Mouse (Mus musculus): ENCODE data around the gene Zfp865.

The Zfp865 gene

DNA sequence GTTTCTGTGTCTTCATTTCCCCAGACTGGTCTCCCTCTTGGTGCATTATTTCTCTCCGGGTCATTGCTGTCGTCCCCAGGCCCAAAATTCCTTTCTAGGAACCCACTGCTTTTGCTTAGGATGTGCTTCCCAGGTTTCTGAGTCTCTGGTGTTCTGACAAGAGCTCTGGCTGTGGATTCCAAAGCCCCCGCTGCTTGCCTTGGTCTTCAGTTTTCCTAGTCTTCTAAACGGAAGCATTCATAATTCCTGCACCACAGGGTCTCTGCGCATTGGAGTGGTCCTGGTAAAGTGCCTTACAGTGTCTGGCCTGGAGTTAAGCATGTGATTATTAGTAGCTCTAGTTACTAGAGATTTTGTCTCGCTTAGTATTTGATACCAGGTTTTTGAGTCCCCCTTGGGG lies 60.6 kb downstream of the Zfp865 start:
- no peak for DNase-seq (ENCODE audit: low spot score in 2 of 2)

DNA sequence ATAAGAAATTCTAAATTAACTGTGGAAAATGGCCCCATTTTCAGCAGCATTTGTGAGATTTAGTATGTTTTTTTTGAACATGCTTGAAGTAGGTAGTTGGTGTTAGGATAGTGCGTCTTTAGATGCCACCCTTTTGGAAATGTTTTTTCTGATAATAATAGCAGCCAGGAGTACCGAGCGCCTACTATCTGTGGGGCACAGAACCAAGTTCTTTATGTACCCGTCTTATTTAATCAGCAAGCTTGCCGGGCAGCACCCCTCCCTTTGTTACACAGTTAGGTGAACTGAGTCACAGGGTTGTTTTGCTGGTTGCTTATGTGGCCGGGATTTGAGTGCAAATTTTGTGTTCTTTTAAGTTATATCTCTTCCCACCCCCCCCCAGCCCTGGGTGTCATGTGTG lies 61.1 kb downstream of the Zfp865 start:
- DNase-seq (ENCODE audit: low spot score in 2 of 2) = peak in 1 of 2 experiments; percentile 41

DNA sequence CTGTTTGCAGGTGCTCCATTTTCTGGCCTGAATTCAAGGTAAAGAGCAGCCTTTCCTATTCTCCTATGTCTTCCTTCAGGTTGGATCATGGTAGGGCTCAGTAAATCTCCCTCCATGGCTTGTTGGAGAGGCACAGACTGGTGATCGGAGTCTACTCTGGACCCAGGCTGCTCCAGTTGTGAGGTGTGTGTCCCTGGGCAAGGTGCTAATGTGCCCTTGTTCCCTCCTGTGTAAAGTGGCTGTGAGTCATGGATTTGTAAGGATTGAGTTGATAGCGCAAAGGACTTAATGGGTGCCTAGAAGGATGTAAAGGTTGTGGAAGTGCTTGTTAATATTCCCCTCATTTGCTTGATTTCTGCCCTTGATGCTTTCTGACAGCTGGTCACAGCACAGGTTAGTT lies 61.8 kb downstream of the Zfp865 start:
- DNase-seq (ENCODE audit: low spot score in 2 of 2) = no peak

DNA sequence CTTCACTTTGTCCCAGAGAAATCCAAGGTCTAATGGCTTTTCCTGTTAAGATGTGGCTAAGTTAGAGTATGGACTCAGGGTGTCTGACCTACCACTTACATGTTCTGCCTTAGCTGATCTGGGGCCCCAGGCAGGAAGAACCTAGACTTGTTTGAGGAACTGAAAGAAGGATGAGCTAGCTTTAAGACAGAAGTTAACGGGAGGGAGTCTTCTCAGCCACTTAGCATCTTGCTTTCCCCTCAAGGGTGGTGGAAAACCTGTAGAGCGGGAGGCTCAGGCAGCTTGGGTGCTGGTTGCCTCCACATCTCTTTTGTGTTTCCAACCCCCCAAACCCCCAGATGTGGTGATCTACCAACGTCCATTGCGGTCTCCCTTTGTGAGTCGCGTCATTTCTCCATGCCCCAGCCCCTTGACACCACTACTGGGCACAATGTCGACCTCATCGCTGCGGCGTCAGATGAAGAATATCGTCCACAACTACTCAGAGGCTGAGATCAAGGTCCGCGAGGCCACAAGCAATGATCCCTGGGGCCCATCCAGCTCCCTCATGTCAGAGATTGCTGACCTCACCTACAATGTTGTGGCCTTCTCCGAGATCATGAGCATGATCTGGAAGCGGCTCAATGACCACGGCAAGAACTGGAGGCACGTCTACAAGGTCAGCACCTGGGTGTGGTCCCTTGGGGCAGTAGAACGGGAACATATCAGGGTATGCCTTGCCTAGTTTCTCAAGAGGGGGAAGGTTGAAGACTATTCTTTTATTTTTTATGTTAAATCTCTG lies 63.3 kb downstream of the Zfp865 start:
- DNase-seq (ENCODE audit: low spot score in 2 of 2) = peak in 1 of 2 experiments; percentile 44

DNA sequence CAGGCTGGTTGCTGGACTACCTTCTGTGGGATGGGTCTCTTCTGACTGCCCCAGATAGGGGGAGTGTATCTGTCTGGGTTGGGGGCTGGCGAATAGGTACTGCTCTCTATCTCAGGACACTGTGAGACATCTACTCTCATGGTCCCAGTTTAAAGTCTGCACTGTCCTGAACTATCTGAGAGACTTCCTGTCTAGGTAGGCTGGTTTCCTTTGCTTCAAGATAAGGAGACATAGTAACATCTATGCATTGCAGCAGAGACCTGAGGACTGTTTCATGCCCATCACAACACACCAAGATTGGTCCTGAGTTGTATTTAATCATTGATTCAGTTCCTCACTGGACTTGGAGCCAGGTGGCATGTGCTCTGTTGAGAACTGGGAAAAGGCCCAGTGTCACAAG lies 65.3 kb downstream of the Zfp865 start:
- DNase-seq (ENCODE audit: low spot score in 2 of 2) = no peak

Measured in spleen, postnatal 10 days (tissue).